Mouse (Mus musculus): ENCODE data around the gene Ikzf2. TPM values are rescaled to one million over a fixed set of nuclear protein-coding genes. Genes with fewer than 3 reads are reported as not detected.

Gene Ikzf2
- total and polyA plus RNA-seq, 2 experiments from 2014 or later = 0.94 to 4.0 TPM

- Histone ChIP-seq H3K9me3 (ENCODE audit: low read length) (no peaks in the 10 kb centered on the region), H3K4me1 (ENCODE audit: insufficient read depth, low read length) (no peaks in the 10 kb centered on the region), H3K4me2 (ENCODE audit: low read depth, low read length) (no peak overlapping the region), H3K9ac (replicated peaks; ENCODE audit: low read length) (no peak overlapping the region), H3K27me3 (ENCODE audit: insufficient read depth, low read length) (no peaks in the 10 kb centered on the region), H3K27ac (no peak overlapping the region), H3K36me3 (ENCODE audit: insufficient read depth, low read length) (no peaks in the 10 kb centered on the region), H3K4me3 (ENCODE audit: low read length) (no peak overlapping the region)
- DNase-seq (ENCODE audit: low spot score) = no peak
- WGBS = 76% methylated on average over 2 of the region's 2 CpGs
- ATAC-seq = no peak
- no peak for TF ChIP-seq CTCF (IDR thresholded peaks at IDR 0.05; ENCODE audit: low read depth)
Measured at GRCm38 (mm10) chr1:69585546-69585945, 101.5 kb downstream of the Ikzf2 start.

- Histone ChIP-seq H3K27me3 (ENCODE audit: insufficient read depth, low read length) (no peaks in the 10 kb centered on the region), H3K27ac (no peak overlapping the region), H3K9me3 (ENCODE audit: low read length) (no peaks in the 10 kb centered on the region), H3K4me3 (ENCODE audit: low read length) (no peak overlapping the region), H3K4me1 (ENCODE audit: insufficient read depth, low read length) (no peaks in the 10 kb centered on the region), H3K9ac (replicated peaks; ENCODE audit: low read length) (no peak overlapping the region), H3K4me2 (ENCODE audit: low read depth, low read length) (no peak overlapping the region), H3K36me3 (ENCODE audit: insufficient read depth, low read length) (no peaks in the 10 kb centered on the region)
- TF ChIP-seq CTCF (IDR thresholded peaks at IDR 0.05; ENCODE audit: low read depth) = no peak
- ATAC-seq (no peak), DNase-seq (ENCODE audit: low spot score) (no peak)
- WGBS = 97% methylated on average over 5 of the region's 5 CpGs
Measured at GRCm38 (mm10) chr1:69583932-69584659, 102.9 kb downstream of the Ikzf2 start.

- Histone ChIP-seq H3K27ac (no peak overlapping the region), H3K27me3 (ENCODE audit: insufficient read depth, low read length) (no peaks in the 10 kb centered on the region), H3K4me2 (ENCODE audit: low read depth, low read length) (no peak overlapping the region), H3K9me3 (ENCODE audit: low read length) (no peaks in the 10 kb centered on the region), H3K4me1 (ENCODE audit: insufficient read depth, low read length) (no peaks in the 10 kb centered on the region), H3K36me3 (ENCODE audit: insufficient read depth, low read length) (no peaks in the 10 kb centered on the region), H3K9ac (replicated peaks; ENCODE audit: low read length) (no peak overlapping the region), H3K4me3 (ENCODE audit: low read length) (no peak overlapping the region)
- ATAC-seq = no peak
- no peak for DNase-seq (ENCODE audit: low spot score)
- 94% methylated on average over 4 of the region's 4 CpGs for WGBS
- TF ChIP-seq CTCF (IDR thresholded peaks at IDR 0.05; ENCODE audit: low read depth) = no peak
Measured at GRCm38 (mm10) chr1:69578917-69579316, 108.1 kb downstream of the Ikzf2 start.

- Histone ChIP-seq H3K9ac (replicated peaks; ENCODE audit: low read length) (no peak overlapping the region), H3K4me1 (ENCODE audit: insufficient read depth, low read length) (no peaks in the 10 kb centered on the region), H3K4me3 (ENCODE audit: low read length) (no peak overlapping the region), H3K27ac (no peak overlapping the region), H3K4me2 (ENCODE audit: low read depth, low read length) (no peak overlapping the region), H3K27me3 (ENCODE audit: insufficient read depth, low read length) (no peaks in the 10 kb centered on the region), H3K9me3 (ENCODE audit: low read length) (no peaks in the 10 kb centered on the region), H3K36me3 (ENCODE audit: insufficient read depth, low read length) (no peaks in the 10 kb centered on the region)
- 90% methylated on average over 5 of the region's 5 CpGs for WGBS
- no peak for TF ChIP-seq CTCF (IDR thresholded peaks at IDR 0.05; ENCODE audit: low read depth)
- ATAC-seq = no peak
- no peak for DNase-seq (ENCODE audit: low spot score)
Measured at GRCm38 (mm10) chr1:69559443-69560090, 127.5 kb downstream of the Ikzf2 start.

- Histone ChIP-seq H3K4me2 (ENCODE audit: low read depth, low read length) (no peak overlapping the region), H3K9ac (replicated peaks; ENCODE audit: low read length) (no peak overlapping the region), H3K36me3 (ENCODE audit: insufficient read depth, low read length) (no peaks in the 10 kb centered on the region), H3K9me3 (ENCODE audit: low read length) (no peaks in the 10 kb centered on the region), H3K27me3 (ENCODE audit: insufficient read depth, low read length) (no peaks in the 10 kb centered on the region), H3K4me1 (ENCODE audit: insufficient read depth, low read length) (no peaks in the 10 kb centered on the region), H3K27ac (no peak overlapping the region), H3K4me3 (ENCODE audit: low read length) (no peak overlapping the region)
- DNase-seq (ENCODE audit: low spot score) (no peak), ATAC-seq (no peak)
- 81% methylated on average over 5 of the region's 5 CpGs for WGBS
- TF ChIP-seq CTCF (IDR thresholded peaks at IDR 0.05; ENCODE audit: low read depth) = no peak
Measured at GRCm38 (mm10) chr1:69555636-69556151, 131.4 kb downstream of the Ikzf2 start.

GRCm38 (mm10) chr1:69549987-69550386, 137.1 kb downstream of the Ikzf2 start:
- Histone ChIP-seq H3K36me3 (ENCODE audit: insufficient read depth, low read length) (no peaks in the 10 kb centered on the region), H3K4me1 (ENCODE audit: insufficient read depth, low read length) (no peaks in the 10 kb centered on the region), H3K27ac (no peak overlapping the region), H3K9me3 (ENCODE audit: low read length) (no peaks in the 10 kb centered on the region), H3K4me3 (ENCODE audit: low read length) (no peak overlapping the region), H3K9ac (replicated peaks; ENCODE audit: low read length) (no peak overlapping the region), H3K27me3 (ENCODE audit: insufficient read depth, low read length) (no peaks in the 10 kb centered on the region), H3K4me2 (ENCODE audit: low read depth, low read length) (no peak overlapping the region)
- WGBS = 93% methylated on average over 4 of the region's 4 CpGs
- no peak for ATAC-seq
- DNase-seq (ENCODE audit: low spot score) = no peak
- no peak for TF ChIP-seq CTCF (IDR thresholded peaks at IDR 0.05; ENCODE audit: low read depth)

- Histone ChIP-seq H3K4me2 (ENCODE audit: low read depth, low read length) (no peak overlapping the region), H3K9ac (replicated peaks; ENCODE audit: low read length) (no peak overlapping the region), H3K4me3 (ENCODE audit: low read length) (no peak overlapping the region), H3K27ac (no peak overlapping the region), H3K36me3 (ENCODE audit: insufficient read depth, low read length) (no peaks in the 10 kb centered on the region), H3K4me1 (ENCODE audit: insufficient read depth, low read length) (no peaks in the 10 kb centered on the region), H3K9me3 (ENCODE audit: low read length) (no peaks in the 10 kb centered on the region), H3K27me3 (ENCODE audit: insufficient read depth, low read length) (no peaks in the 10 kb centered on the region)
- WGBS = 100% methylated on average over 1 of the region's 1 CpGs
- ATAC-seq (no peak), DNase-seq (ENCODE audit: low spot score) (no peak)
- no peak for TF ChIP-seq CTCF (IDR thresholded peaks at IDR 0.05; ENCODE audit: low read depth)
Measured at GRCm38 (mm10) chr1:69545885-69546253, 141.2 kb downstream of the Ikzf2 start.
